Mouse (Mus musculus) cerebellum, postnatal 4 days (tissue): ENCODE results near the gene Astn2.

ENCODE experiments used
- DNase-seq, 2 experiments: peaks; one replicate each; pipeline ENCODE4 v3.0.0; 2022; ENCODE audit warnings: low spot score in 2 of 2, mixed read lengths in 1 of 2

Gene Astn2

GRCm38 (mm10) chr4:66170787-66171186, 233.6 kb downstream of the Astn2 start:
- DNase-seq = no peak

GRCm38 (mm10) chr4:66169485-66169884, 234.9 kb downstream of the Astn2 start:
- no peak for DNase-seq

GRCm38 (mm10) chr4:66158714-66159113, 245.7 kb downstream of the Astn2 start:
- DNase-seq = no peak

- no peak for DNase-seq
Measured at GRCm38 (mm10) chr4:66157439-66158113, 246.8 kb downstream of the Astn2 start.

- DNase-seq = no peak
Measured at GRCm38 (mm10) chr4:66146546-66146945, 257.9 kb downstream of the Astn2 start.

- DNase-seq = no peak
Measured at GRCm38 (mm10) chr4:66126181-66126580, 278.2 kb downstream of the Astn2 start.

- no peak for DNase-seq
Measured at GRCm38 (mm10) chr4:66122766-66123358, 281.5 kb downstream of the Astn2 start.

GRCm38 (mm10) chr4:66114243-66114642, 290.2 kb downstream of the Astn2 start:
- peak in 1 of 2 experiments; percentile 7 for DNase-seq

GRCm38 (mm10) chr4:66102037-66102436, 302.4 kb downstream of the Astn2 start:
- no peak for DNase-seq

- DNase-seq = no peak
Measured at GRCm38 (mm10) chr4:66097629-66098028, 306.8 kb downstream of the Astn2 start.

- DNase-seq = no peak
Measured at GRCm38 (mm10) chr4:66096104-66096503, 308.3 kb downstream of the Astn2 start.

- DNase-seq = no peak
Measured at GRCm38 (mm10) chr4:66057161-66057560, 347.2 kb downstream of the Astn2 start.

- DNase-seq = no peak
Measured at GRCm38 (mm10) chr4:66055690-66056089, 348.7 kb downstream of the Astn2 start.

- DNase-seq = no peak
Measured at GRCm38 (mm10) chr4:66043014-66043672, 361.3 kb downstream of the Astn2 start.

- peak in 1 of 2 experiments; percentile 6 for DNase-seq
Measured at GRCm38 (mm10) chr4:66033826-66034225, 370.6 kb downstream of the Astn2 start.

- DNase-seq = no peak
Measured at GRCm38 (mm10) chr4:66031320-66031870, 373.0 kb downstream of the Astn2 start.

GRCm38 (mm10) chr4:66029901-66030300, 374.5 kb downstream of the Astn2 start:
- DNase-seq = no peak

GRCm38 (mm10) chr4:66027866-66028265, 376.5 kb downstream of the Astn2 start:
- no peak for DNase-seq

- peak in 1 of 2 experiments; percentile 11 for DNase-seq
Measured at GRCm38 (mm10) chr4:66025393-66026062, 378.9 kb downstream of the Astn2 start.

GRCm38 (mm10) chr4:66002936-66003335, 401.5 kb downstream of the Astn2 start:
- DNase-seq = no peak

GRCm38 (mm10) chr4:65983643-65984042, 420.8 kb downstream of the Astn2 start:
- no peak for DNase-seq

- no peak for DNase-seq
Measured at GRCm38 (mm10) chr4:65982882-65983281, 421.5 kb downstream of the Astn2 start.
